Mouse (Mus musculus): ENCODE data around the gene Unc13a. TPM values are rescaled to one million over a fixed set of nuclear protein-coding genes. Genes with fewer than 3 reads are reported as not detected.
"Not testable (repeated sequence)": the region's sequence is repeated elsewhere in the genome, so short reads cannot be mapped to it uniquely, and the experiment has no call there.

Gene Unc13a
- polyA plus RNA-seq, 1 experiment = 1.5 TPM

DNA sequence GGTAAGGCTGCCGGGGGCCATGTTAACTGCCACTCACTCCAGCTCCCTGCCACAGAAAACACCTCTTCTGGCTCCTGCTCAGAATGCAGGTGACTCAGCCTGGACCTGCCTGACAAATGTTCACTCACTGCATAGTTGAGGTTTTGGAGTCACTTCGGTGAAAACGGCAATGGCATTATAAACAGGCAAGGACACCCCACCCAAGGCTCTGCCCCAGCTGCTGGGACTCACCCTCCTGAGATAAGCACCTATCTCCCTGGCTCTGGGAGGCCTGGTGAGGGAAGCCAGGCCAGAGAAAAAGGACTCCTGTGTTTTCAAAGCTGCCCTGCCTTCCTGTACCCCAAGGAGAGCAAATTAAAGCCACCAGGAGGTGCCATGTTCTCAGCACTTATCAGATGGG, 31.4 kb upstream of the Unc13a start:
- Histone ChIP-seq H3K79me3 (ENCODE audit: low read depth) (no peaks in the 10 kb centered on the region), H3K27me3 (ENCODE audit: control insufficient read depth, insufficient read depth, insufficient read length) (peaks cover 20% of the 10 kb centered on the region), H3K79me2 (ENCODE audit: control insufficient read depth, insufficient read depth) (no peaks in the 10 kb centered on the region), H3ac (ENCODE audit: control insufficient read depth, insufficient read length, low read depth) (no peak overlapping the region), H3K36me3 (ENCODE audit: control insufficient read depth, insufficient read depth) (no peaks in the 10 kb centered on the region), H3K4me3 (ENCODE audit: insufficient read depth, poor library complexity, severe bottlenecking) (no peak overlapping the region)
- TF ChIP-seq MYOG (IDR thresholded peaks at IDR 0.05; ENCODE audit: control insufficient read depth, extremely low read depth, insufficient read length) (no peak), FOSL1 (IDR thresholded peaks at IDR 0.05; ENCODE audit: insufficient read depth, low read length, poor library complexity, severe bottlenecking) (no peak), MAX (IDR thresholded peaks at IDR 0.05) (no peak), MYOD1 (IDR thresholded peaks at IDR 0.05; ENCODE audit: control insufficient read depth, insufficient read length, low read depth) (no peak), USF1 (IDR thresholded peaks at IDR 0.05; ENCODE audit: low read depth) (no peak), CEBPB (IDR thresholded peaks at IDR 0.05; ENCODE audit: low read depth) (no peak), CTCF (IDR thresholded peaks at IDR 0.05; ENCODE audit: control insufficient read depth, insufficient read depth, insufficient read length) (no peak)

DNA sequence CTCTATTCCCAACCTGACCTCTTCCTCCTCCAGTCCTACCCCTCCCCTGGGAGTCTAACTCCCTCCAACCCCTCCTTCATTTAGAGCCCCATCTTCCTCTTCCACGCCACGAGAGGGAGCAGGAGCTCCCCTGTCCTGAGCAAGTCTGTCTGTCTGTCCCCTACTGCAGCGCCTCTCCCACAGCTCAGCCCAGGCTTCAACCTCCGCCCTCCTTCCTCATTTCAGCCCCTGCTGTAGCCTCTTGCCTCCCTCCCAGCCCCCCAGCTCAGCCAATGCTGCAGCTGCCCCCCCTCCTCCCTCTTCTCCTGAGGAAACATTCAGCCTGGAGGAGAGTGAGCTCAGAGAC, 30.5 kb upstream of the Unc13a start:
- peaks cover 17% of the 10 kb centered on the region for H3K27me3 ChIP-seq (ENCODE audit: control insufficient read depth, insufficient read depth, insufficient read length)
- H3K79me3 ChIP-seq (ENCODE audit: low read depth) = no peaks in the 10 kb centered on the region
- no peak overlapping the region for H3K4me3 ChIP-seq (ENCODE audit: insufficient read depth, poor library complexity, severe bottlenecking)
- TF ChIP-seq FOSL1 (IDR thresholded peaks at IDR 0.05; ENCODE audit: insufficient read depth, low read length, poor library complexity, severe bottlenecking) = no peak
- TF ChIP-seq MYOD1 (IDR thresholded peaks at IDR 0.05; ENCODE audit: control insufficient read depth, insufficient read length, low read depth) = no peak
- TF ChIP-seq CTCF (IDR thresholded peaks at IDR 0.05; ENCODE audit: control insufficient read depth, insufficient read depth, insufficient read length) = no peak
- no peak for TF ChIP-seq MAX (IDR thresholded peaks at IDR 0.05)
- H3ac ChIP-seq (ENCODE audit: control insufficient read depth, insufficient read length, low read depth) = no peak overlapping the region
- no peaks in the 10 kb centered on the region for H3K36me3 ChIP-seq (ENCODE audit: control insufficient read depth, insufficient read depth)
- no peaks in the 10 kb centered on the region for H3K79me2 ChIP-seq (ENCODE audit: control insufficient read depth, insufficient read depth)

DNA sequence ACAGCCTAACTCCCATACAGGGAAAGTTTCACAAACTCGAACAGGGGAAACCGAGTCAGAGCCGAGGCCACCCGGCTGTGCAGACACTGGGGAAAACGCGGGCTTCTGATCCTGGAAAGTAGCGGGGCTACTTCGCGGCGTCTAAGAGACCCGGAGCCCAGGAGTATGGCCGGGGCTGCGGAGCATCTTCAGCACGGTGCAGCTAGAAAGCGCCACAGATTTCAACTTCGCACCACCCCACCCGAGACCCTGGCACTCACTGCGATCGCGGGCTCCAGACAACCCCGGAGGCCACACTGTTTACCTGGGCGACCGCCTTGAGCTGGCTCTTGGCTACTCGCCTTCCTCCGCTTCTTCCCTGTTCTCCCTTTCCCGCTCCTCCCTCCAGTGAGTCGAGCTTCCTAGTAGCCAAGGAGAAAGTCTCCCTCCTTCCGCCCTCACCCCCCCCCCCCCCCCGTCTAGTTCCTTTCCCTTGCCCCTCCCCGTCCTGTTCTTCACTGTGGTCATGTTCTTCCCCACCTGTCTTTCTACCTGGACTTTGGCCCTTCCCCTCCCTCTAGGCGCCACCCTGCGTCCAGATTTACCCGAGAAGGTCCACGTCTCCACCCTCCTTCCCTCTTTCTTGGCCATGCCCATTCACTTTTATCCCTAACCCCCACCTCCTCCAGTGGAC, 30.0 kb upstream of the Unc13a start, which contains the start of gene B3gnt3:
Gene B3gnt3 (minus strand): TSS at position 376 of the 673 bp plus-strand sequence.
- Histone ChIP-seq H3K36me3 (ENCODE audit: control insufficient read depth, insufficient read depth) (no peaks in the 10 kb centered on the region), H3K27me3 (ENCODE audit: control insufficient read depth, insufficient read depth, insufficient read length) (peaks cover 17% of the 10 kb centered on the region), H3K79me3 (ENCODE audit: low read depth) (no peaks in the 10 kb centered on the region), H3K79me2 (ENCODE audit: control insufficient read depth, insufficient read depth) (no peaks in the 10 kb centered on the region), H3K4me3 (ENCODE audit: insufficient read depth, poor library complexity, severe bottlenecking) (no peak within 1 kb of the TSS), H3ac (ENCODE audit: control insufficient read depth, insufficient read length, low read depth) (no peak within 1 kb of the TSS)
- TF ChIP-seq MAX (IDR thresholded peaks at IDR 0.05) (no peak), MYOD1 (IDR thresholded peaks at IDR 0.05; ENCODE audit: control insufficient read depth, insufficient read length, low read depth) (no peak), CTCF (IDR thresholded peaks at IDR 0.05; ENCODE audit: control insufficient read depth, insufficient read depth, insufficient read length) (no peak), USF1 (IDR thresholded peaks at IDR 0.05; ENCODE audit: low read depth) (no peak), MYOG (IDR thresholded peaks at IDR 0.05; ENCODE audit: control insufficient read depth, extremely low read depth, insufficient read length) (no peak), CEBPB (IDR thresholded peaks at IDR 0.05; ENCODE audit: low read depth) (no peak)

DNA sequence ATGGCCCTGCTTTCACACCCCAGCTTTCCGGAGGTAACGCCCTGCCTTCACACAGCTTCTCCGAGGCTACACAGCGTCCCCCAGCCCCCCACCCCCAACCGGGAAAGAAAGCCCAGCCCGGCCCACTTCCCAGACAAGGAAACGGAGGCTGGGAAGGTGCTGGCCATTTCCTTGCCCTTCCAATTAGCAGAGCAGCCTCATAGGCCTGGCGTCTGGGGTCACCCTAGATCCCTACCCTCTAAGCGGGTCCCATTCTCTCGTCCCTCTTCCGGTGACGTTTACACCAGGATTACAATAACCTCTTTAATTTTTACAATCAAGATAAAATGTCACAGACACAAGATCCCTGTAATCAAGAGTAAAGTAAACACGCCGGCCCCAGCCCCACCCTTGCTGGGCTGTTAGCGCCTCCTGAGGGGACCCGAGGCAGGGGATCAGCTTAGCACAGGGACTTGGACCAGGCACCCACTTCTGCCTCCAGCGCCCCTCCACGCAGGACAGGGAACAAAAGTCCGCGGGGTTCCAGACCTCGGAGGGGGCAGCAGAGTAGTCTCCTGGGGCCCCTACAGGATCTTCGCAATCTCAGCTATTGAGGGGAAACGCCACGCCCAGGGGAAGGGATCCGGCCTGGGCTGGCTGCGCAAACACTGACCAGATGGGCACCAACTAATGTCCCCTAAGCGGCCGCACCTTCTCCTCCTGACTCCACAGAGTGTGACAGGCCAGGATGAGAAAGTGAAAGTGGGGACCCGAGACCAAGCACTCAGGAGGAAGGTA, 29.1 kb upstream of the Unc13a start:
- Histone ChIP-seq H3K79me2 (ENCODE audit: control insufficient read depth, insufficient read depth) (no peaks in the 10 kb centered on the region), H3ac (ENCODE audit: control insufficient read depth, insufficient read length, low read depth) (no peak overlapping the region), H3K27me3 (ENCODE audit: control insufficient read depth, insufficient read depth, insufficient read length) (peaks cover 17% of the 10 kb centered on the region), H3K36me3 (ENCODE audit: control insufficient read depth, insufficient read depth) (no peaks in the 10 kb centered on the region), H3K79me3 (ENCODE audit: low read depth) (no peaks in the 10 kb centered on the region), H3K4me3 (ENCODE audit: insufficient read depth, poor library complexity, severe bottlenecking) (no peak overlapping the region)
- TF ChIP-seq CEBPB (IDR thresholded peaks at IDR 0.05; ENCODE audit: low read depth) = no peak
- no peak for TF ChIP-seq MYOG (IDR thresholded peaks at IDR 0.05; ENCODE audit: control insufficient read depth, extremely low read depth, insufficient read length)
- TF ChIP-seq FOSL1 (IDR thresholded peaks at IDR 0.05; ENCODE audit: insufficient read depth, low read length, poor library complexity, severe bottlenecking) = no peak
- TF ChIP-seq CTCF (IDR thresholded peaks at IDR 0.05; ENCODE audit: control insufficient read depth, insufficient read depth, insufficient read length) = no peak
- no peak for TF ChIP-seq MAX (IDR thresholded peaks at IDR 0.05)
- no peak for TF ChIP-seq USF1 (IDR thresholded peaks at IDR 0.05; ENCODE audit: low read depth)
- TF ChIP-seq MYOD1 (IDR thresholded peaks at IDR 0.05; ENCODE audit: control insufficient read depth, insufficient read length, low read depth) = no peak

DNA sequence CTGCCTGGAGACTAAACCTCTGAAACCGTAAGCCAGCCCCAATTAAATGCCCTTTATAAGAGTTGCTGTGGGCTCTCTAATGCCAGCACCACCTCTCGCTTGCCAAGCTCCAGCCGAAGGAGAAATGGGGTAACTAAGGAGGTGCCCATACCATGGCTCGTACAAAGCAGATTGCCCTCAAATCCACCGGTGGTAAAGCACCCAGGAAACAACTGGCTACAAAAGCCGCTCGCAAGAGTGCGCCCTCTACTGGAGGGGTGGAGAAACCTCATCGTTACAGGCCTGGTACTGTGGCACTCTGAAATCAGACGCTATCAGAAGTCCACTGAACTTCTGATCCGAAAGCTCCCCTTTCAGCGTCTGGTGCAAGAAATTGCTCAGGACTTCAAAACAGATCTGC, 23.9 kb upstream of the Unc13a start:
- not testable (repeated sequence) for H3K79me3 ChIP-seq (ENCODE audit: low read depth); H3K4me3 ChIP-seq (ENCODE audit: insufficient read depth, poor library complexity, severe bottlenecking); H3K79me2 ChIP-seq (ENCODE audit: control insufficient read depth, insufficient read depth); H3K36me3 ChIP-seq (ENCODE audit: control insufficient read depth, insufficient read depth); H3ac ChIP-seq (ENCODE audit: control insufficient read depth, insufficient read length, low read depth)
- peaks cover 38% of the 10 kb centered on the region for H3K27me3 ChIP-seq (ENCODE audit: control insufficient read depth, insufficient read depth, insufficient read length)
